Mouse (Mus musculus): ENCODE results near the gene Slf2.

GRCm38 (mm10) chr19:44895245-44895644, 35.7 kb upstream of the Slf2 start:
- TF ChIP-seq POLR2A (IDR thresholded peaks at IDR 0.05; ENCODE audit: borderline replicate concordance, insufficient read depth, low read length), result no peak
- peak; percentile 97 for TF ChIP-seq CTCF (IDR thresholded peaks at IDR 0.05; ENCODE audit: borderline replicate concordance, insufficient read depth, low read depth, low read length)
